Mouse (Mus musculus) neural tube, embryonic 12.5 days (tissue): ENCODE data around the gene Gm9195. TPM values are rescaled to one million over a fixed set of nuclear protein-coding genes. Genes with fewer than 3 reads are reported as not detected.
A peak's percentile ranks its signal among the peaks of the same experiment; 100 is the strongest.

ENCODE experiments used
- ATAC-seq: fragments of 200-750 bp; cut with Nextera tagmentation; 2 replicates; pipeline ENCODE4 v1.8.0; 2017; ENCODE audit warnings: low read depth, mild to moderate bottlenecking, moderate TSS enrichment, moderate library complexity; ENCODE audit not compliant: low FRiP score
- H3K27ac ChIP-seq: fragments of 300-500 bp; sonication (generic); 2 replicates; pipeline ENCODE4 v1.5.1; 2016
- H3K27me3 ChIP-seq: fragments of 300-500 bp; sonication (generic); replicated peaks from 2 replicates; pipeline ENCODE4 v1.6.1; 2016; ENCODE audit warnings: mild to moderate bottlenecking
- H3K36me3 ChIP-seq: fragments of 300-500 bp; sonication (generic); 2 replicates; pipeline ENCODE4 v1.6.1; 2016; ENCODE audit warnings: mild to moderate bottlenecking
- H3K4me1 ChIP-seq: fragments of 300-500 bp; sonication (generic); 2 replicates; pipeline ENCODE4 v1.6.1; 2016
- H3K4me2 ChIP-seq: fragments of 300-500 bp; sonication (generic); replicated peaks from 2 replicates; pipeline ENCODE4 v1.6.1; 2016; ENCODE audit warnings: mild to moderate bottlenecking
- H3K4me3 ChIP-seq: fragments of 300-500 bp; sonication (generic); 2 replicates; pipeline ENCODE4 v1.5.1; 2016
- H3K9ac ChIP-seq: fragments of 300-500 bp; sonication (generic); 2 replicates; pipeline ENCODE4 v1.6.1; 2016; ENCODE audit warnings: mild to moderate bottlenecking
- H3K9me3 ChIP-seq: fragments of 300-500 bp; sonication (generic); 2 replicates; pipeline ENCODE4 v1.6.1; 2016; ENCODE audit warnings: mild to moderate bottlenecking
- WGBS: fragments of 180-500 bp; shearing (Covaris S2); methylation state at CpG from one replicate; pipeline ENCODE4 v1.1.7; 2016; 5-methylcytosine and 5-hydroxymethylcytosine counted together
- polyA plus RNA-seq: library from polyadenylated mRNA; unstranded; fragments of >200 nt; fragmentation: Nextera tagmentation; extraction: Ambion mirVana; gene quantifications from 2 replicates; pipeline ENCODE4 v1.2.1, GENCODE M21; 2016

Gene Gm9195
- polyA plus RNA-seq, 1 experiment from 2014 or later: not detected

DNA sequence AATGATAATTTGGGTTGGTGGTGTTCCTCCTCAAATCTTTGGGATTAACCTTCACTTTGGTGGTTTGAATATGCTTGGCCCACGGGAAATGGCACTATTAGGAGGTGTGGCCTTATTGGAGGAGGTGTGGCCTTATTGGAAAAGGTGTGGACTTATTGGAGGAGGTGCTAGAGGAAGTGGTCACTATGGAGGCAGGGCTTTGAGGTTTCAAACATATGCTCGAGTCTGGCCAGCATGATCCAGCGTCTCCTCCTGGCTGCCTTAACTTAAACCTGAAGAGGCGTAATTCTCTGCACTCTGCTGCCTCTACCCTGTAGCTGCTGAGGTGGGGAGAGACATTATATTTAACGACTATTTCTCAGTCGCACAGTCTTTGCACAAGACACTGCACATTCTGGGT is 11.6 kb upstream of the Gm9195 start:
- H3K9ac ChIP-seq: no peak overlapping the region
- peaks cover 9% of the 10 kb centered on the region for H3K4me1 ChIP-seq
- no peak overlapping the region for H3K4me3 ChIP-seq
- ATAC-seq: no peak
- H3K4me2 ChIP-seq: no peak overlapping the region
- 51% methylated on average over 6 of the region's 6 CpGs for WGBS
- no peaks in the 10 kb centered on the region for H3K27me3 ChIP-seq
- no peaks in the 10 kb centered on the region for H3K9me3 ChIP-seq
- H3K27ac ChIP-seq: no peak overlapping the region
- H3K36me3 ChIP-seq: no peaks in the 10 kb centered on the region

DNA sequence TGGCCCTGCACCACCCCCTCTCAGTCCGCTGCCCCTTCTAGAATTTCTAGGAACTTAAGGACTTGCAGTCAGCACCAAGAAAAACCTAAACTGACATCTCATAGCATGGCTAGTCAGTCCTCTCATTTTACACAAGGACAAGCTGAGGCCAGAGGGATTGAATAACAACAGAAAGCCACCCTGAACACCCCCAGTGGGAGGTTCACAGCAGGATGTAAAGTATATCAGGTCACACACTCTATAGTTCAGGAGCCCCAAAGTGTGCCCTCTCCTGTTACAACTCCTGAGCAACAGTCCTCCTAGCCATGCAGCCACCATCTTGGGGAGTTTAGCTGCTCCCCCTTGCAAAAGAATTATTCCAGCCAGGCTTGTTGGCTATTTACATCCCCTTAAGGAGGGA is 2.1 kb upstream of the Gm9195 start:
- ATAC-seq: no peak
- no peaks in the 10 kb centered on the region for H3K4me1 ChIP-seq
- no peak overlapping the region for H3K4me2 ChIP-seq
- H3K9ac ChIP-seq: no peak overlapping the region
- H3K27me3 ChIP-seq: no peaks in the 10 kb centered on the region
- 82% methylated on average over 1 of the region's 1 CpGs for WGBS
- no peak overlapping the region for H3K27ac ChIP-seq
- no peak overlapping the region for H3K4me3 ChIP-seq
- no peaks in the 10 kb centered on the region for H3K36me3 ChIP-seq
- no peaks in the 10 kb centered on the region for H3K9me3 ChIP-seq

DNA sequence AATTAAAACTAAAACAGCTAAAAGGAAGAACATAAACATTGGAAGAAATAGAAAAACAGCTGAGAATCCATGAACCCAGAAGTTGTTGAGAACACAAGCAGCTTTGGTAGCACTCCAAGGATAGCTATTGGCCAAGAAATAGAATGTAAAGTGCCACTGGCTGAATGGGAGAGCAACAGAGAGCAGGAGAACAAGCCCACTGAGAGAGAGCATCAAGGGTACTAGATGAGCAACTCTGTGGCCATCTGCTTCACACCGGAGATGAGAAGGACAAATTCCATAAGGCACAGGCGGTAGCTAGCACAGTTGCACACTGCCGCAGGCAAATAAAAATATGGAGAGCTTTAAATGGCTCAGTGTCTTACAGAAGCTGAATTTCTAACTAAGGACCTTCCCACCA is 1.3 kb downstream of the Gm9195 start:
- 98% methylated on average over 3 of the region's 3 CpGs for whole genome bisulfite sequencing
- ATAC-seq: no peak
- H3K27me3 ChIP-seq: no peaks in the 10 kb centered on the region
- no peak overlapping the region for H3K4me3 ChIP-seq
- no peaks in the 10 kb centered on the region for H3K9me3 ChIP-seq
- H3K27ac ChIP-seq: no peak overlapping the region
- H3K9ac ChIP-seq: no peak overlapping the region
- H3K4me1 ChIP-seq: no peaks in the 10 kb centered on the region
- no peak overlapping the region for H3K4me2 ChIP-seq
- no peaks in the 10 kb centered on the region for H3K36me3 ChIP-seq

DNA sequence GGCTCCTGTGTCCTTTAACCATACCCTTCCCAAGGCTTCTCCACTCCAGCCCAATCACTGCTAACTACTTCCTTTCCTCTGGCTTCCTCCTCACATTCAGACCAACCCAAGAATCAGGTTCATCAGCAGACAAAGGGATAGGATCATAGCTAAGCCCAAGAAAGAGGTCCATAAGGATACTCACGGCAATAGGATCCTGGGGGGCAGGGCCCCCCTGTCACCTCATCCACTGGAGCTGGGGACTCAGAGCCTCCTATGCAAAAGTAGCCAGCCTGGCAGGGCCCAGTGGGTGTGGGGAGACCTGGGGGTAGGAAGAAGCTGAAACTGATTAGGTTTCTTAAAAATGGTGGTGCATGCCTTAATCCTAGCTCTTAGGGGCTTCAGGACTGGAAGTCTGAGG is 17.1 kb downstream of the Gm9195 start:
- H3K4me3 ChIP-seq: no peak overlapping the region
- no peaks in the 10 kb centered on the region for H3K27me3 ChIP-seq
- no peak overlapping the region for H3K9ac ChIP-seq
- no peaks in the 10 kb centered on the region for H3K9me3 ChIP-seq
- no peak overlapping the region for H3K4me2 ChIP-seq
- H3K27ac ChIP-seq: no peak overlapping the region
- 82% methylated on average over 1 of the region's 1 CpGs for WGBS
- no peak for ATAC-seq
- no peaks in the 10 kb centered on the region for H3K36me3 ChIP-seq
- no peaks in the 10 kb centered on the region for H3K4me1 ChIP-seq

DNA sequence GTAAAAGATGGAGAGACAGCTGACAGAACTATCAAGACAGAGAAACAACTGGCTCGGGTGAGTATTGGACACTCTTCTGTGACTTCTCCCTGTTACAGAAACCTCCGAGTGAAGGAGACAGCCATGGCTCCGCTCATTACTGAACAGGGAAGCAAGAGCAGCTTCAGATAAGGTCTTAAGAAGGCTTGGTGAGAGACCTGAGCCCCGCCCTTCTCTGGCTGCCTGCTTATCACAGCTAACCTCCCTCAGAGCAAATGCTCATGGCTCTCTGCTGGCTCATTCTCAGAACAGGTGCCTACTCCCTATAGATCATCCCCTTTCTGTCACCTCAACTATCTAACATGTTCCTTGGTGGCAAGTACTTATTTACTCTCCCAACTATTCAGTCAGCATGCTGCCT is 23.2 kb downstream of the Gm9195 start:
- Histone ChIP-seq H3K9ac (no peak overlapping the region), H3K4me1 (no peaks in the 10 kb centered on the region), H3K27ac (no peak overlapping the region), H3K36me3 (no peaks in the 10 kb centered on the region), H3K4me3 (no peak overlapping the region), H3K27me3 (no peaks in the 10 kb centered on the region), H3K4me2 (no peak overlapping the region), H3K9me3 (no peaks in the 10 kb centered on the region)
- ATAC-seq: no peak
- 82% methylated on average over 4 of the region's 4 CpGs for WGBS

DNA sequence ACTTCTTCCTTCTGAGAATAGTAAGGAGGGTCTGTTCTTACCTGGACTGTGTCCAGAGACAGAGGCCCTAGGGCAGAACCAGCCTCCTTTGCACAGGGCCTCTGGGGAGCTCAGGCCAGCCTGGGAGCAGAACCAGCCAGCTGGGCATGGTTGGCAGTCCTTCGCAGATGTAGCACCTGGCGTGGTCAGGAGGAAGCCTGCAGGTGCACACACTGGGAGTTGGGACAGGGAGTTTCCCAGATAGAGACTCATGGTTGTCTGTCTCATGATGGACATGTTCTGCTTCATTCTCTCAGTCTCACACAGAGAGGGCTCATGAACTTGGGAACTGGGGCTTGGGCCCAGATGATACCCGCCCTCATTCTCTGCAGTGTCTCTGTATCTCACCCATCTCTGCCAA is 25.3 kb downstream of the Gm9195 start:
- H3K4me2 ChIP-seq: no peak overlapping the region
- H3K36me3 ChIP-seq: no peaks in the 10 kb centered on the region
- no peak overlapping the region for H3K4me3 ChIP-seq
- H3K9me3 ChIP-seq: no peaks in the 10 kb centered on the region
- no peak for ATAC-seq
- WGBS: 96% methylated on average over 3 of the region's 3 CpGs
- H3K27me3 ChIP-seq: no peaks in the 10 kb centered on the region
- H3K4me1 ChIP-seq: no peaks in the 10 kb centered on the region
- H3K9ac ChIP-seq: no peak overlapping the region
- no peak overlapping the region for H3K27ac ChIP-seq

GRCm38 (mm10) chr14:72461591-72461990 is 30.0 kb downstream of the Gm9195 start:
- WGBS: 96% methylated on average over 1 of the region's 1 CpGs

DNA sequence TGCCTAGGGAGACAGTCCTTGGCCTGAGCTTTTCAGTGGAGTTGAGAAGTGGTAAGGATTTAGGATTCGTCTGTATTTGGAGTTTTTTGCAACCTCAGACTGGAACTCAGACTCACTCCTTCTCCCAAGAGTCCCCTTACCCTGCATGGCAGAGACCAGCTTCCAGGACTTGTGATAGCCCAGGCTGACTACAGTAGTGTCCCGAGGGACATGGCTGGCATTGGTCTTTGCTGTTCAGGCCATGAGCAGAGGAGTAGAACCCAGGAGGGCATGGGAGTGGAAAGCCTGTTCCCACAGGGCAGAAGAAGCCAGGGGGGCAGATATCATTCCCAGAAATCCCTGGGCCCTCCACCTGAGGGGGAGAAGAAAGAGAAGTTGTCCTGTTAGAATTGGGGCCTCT is 31.3 kb downstream of the Gm9195 start:
- no peak overlapping the region for H3K4me2 ChIP-seq
- H3K9ac ChIP-seq: no peak overlapping the region
- H3K9me3 ChIP-seq: no peaks in the 10 kb centered on the region
- H3K27me3 ChIP-seq: no peaks in the 10 kb centered on the region
- H3K4me3 ChIP-seq: no peak overlapping the region
- H3K27ac ChIP-seq: no peak overlapping the region
- H3K4me1 ChIP-seq: no peaks in the 10 kb centered on the region
- no peak for ATAC-seq
- H3K36me3 ChIP-seq: no peaks in the 10 kb centered on the region
- 85% methylated on average over 2 of the region's 2 CpGs for WGBS

More at GRCm38 (mm10) chr14:72461591-72461990, 30.0 kb downstream of the Gm9195 start:
- ATAC-seq: no peak
- no peaks in the 10 kb centered on the region for H3K9me3 ChIP-seq
- no peaks in the 10 kb centered on the region for H3K27me3 ChIP-seq
- H3K4me2 ChIP-seq: no peak overlapping the region
- H3K36me3 ChIP-seq: no peaks in the 10 kb centered on the region
- no peak overlapping the region for H3K27ac ChIP-seq
- no peak overlapping the region for H3K4me3 ChIP-seq
- no peak overlapping the region for H3K9ac ChIP-seq
- no peaks in the 10 kb centered on the region for H3K4me1 ChIP-seq

DNA sequence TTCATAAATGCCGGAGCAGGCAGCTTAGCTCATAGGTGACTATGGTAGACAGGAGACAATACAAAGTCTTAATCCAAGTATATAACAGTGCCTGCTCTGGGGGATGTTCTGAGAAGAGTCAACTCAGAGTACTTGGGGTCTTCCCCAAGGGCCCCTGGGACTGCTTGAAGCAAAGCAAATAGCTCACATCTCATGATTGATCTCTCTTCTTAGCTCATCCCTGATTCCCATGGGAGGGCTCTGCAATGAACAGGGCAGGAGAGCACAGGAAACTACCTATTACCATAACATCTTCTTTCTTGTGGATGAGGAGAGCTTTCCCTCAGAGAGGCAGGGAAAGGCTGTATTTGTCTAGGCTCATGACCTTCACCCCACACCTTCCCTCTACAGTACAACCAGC is 32.7 kb downstream of the Gm9195 start:
- no peak overlapping the region for H3K9ac ChIP-seq
- WGBS: 86% methylated on average over 1 of the region's 1 CpGs
- H3K36me3 ChIP-seq: no peaks in the 10 kb centered on the region
- H3K27ac ChIP-seq: no peak overlapping the region
- H3K4me3 ChIP-seq: no peak overlapping the region
- no peak overlapping the region for H3K4me2 ChIP-seq
- no peaks in the 10 kb centered on the region for H3K27me3 ChIP-seq
- ATAC-seq: no peak
- no peaks in the 10 kb centered on the region for H3K9me3 ChIP-seq
- no peaks in the 10 kb centered on the region for H3K4me1 ChIP-seq

GRCm38 (mm10) chr14:72447141-72448091 is 44.2 kb downstream of the Gm9195 start:
- Histone ChIP-seq H3K9ac (no peak overlapping the region), H3K27ac (no peak overlapping the region), H3K4me2 (no peak overlapping the region), H3K4me1 (no peaks in the 10 kb centered on the region), H3K4me3 (no peak overlapping the region), H3K27me3 (no peaks in the 10 kb centered on the region), H3K9me3 (no peaks in the 10 kb centered on the region), H3K36me3 (no peaks in the 10 kb centered on the region)
- WGBS: 62% methylated on average over 9 of the region's 9 CpGs
- ATAC-seq: peak; percentile 58

DNA sequence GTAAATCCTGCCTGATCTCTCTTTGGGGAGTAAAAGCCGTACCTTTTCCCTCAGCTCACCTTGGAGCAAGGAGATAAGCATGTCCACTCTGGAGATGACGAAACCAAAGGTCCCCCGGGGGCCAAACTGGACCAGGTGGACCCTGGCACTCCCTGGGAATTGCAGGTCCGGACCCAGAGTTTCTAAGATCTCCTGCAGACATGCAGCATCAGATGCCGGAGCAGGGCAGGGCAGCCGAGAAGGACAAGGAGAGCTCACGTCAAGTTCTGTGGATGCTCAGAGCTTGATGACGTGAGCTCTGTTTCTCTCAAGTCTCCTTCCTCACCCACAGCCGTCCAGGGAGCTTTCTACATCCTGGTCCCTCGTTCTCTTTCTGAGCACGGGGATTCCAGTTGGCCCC is 48.7 kb downstream of the Gm9195 start:
- no peaks in the 10 kb centered on the region for H3K4me1 ChIP-seq
- H3K27ac ChIP-seq: no peak overlapping the region
- ATAC-seq: no peak
- no peak overlapping the region for H3K4me3 ChIP-seq
- H3K4me2 ChIP-seq: no peak overlapping the region
- 85% methylated on average over 11 of the region's 11 CpGs for WGBS
- H3K27me3 ChIP-seq: no peaks in the 10 kb centered on the region
- H3K9me3 ChIP-seq: no peaks in the 10 kb centered on the region
- no peak overlapping the region for H3K9ac ChIP-seq
- H3K36me3 ChIP-seq: no peaks in the 10 kb centered on the region

GRCm38 (mm10) chr14:72440929-72441328 is 50.7 kb downstream of the Gm9195 start:
- H3K9me3 ChIP-seq: no peaks in the 10 kb centered on the region
- no peak overlapping the region for H3K27ac ChIP-seq
- H3K36me3 ChIP-seq: no peaks in the 10 kb centered on the region
- no peak overlapping the region for H3K4me2 ChIP-seq
- H3K4me1 ChIP-seq: no peaks in the 10 kb centered on the region
- no peaks in the 10 kb centered on the region for H3K27me3 ChIP-seq
- H3K4me3 ChIP-seq: no peak overlapping the region
- no peak overlapping the region for H3K9ac ChIP-seq
- WGBS: 90% methylated on average over 7 of the region's 7 CpGs
- no peak for ATAC-seq

GRCm38 (mm10) chr14:72440436-72440835 is 51.2 kb downstream of the Gm9195 start:
- Histone ChIP-seq H3K4me2 (no peak overlapping the region), H3K9ac (no peak overlapping the region), H3K9me3 (no peaks in the 10 kb centered on the region), H3K4me1 (no peaks in the 10 kb centered on the region), H3K36me3 (no peaks in the 10 kb centered on the region), H3K4me3 (no peak overlapping the region), H3K27ac (no peak overlapping the region), H3K27me3 (no peaks in the 10 kb centered on the region)
- 88% methylated on average over 6 of the region's 6 CpGs for WGBS
- no peak for ATAC-seq
